Mouse (Mus musculus) embryonic facial prominence, embryonic 10.5 days (tissue): ENCODE measurements around the gene Zfp52. TPM values are rescaled to one million over a fixed set of nuclear protein-coding genes. Genes with fewer than 3 reads are reported as not detected.

Source experiments
- DNase-seq: peaks from one replicate; pipeline ENCODE4 v3.0.0-alpha.2; 2017; ENCODE audit warnings: low spot score
- H3K27ac ChIP-seq: fragments of 300-500 bp; sonication (generic); replicated peaks from 2 replicates; pipeline ENCODE4 v1.5.1; 2016; ENCODE audit warnings: mild to moderate bottlenecking
- H3K27me3 ChIP-seq: fragments of 300-500 bp; sonication (generic); replicated peaks from 2 replicates; pipeline ENCODE4 v1.6.1; 2016; ENCODE audit warnings: low read depth, mild to moderate bottlenecking; ENCODE audit not compliant: poor library complexity, severe bottlenecking
- H3K36me3 ChIP-seq: fragments of 300-500 bp; sonication (generic); replicated peaks from 2 replicates; pipeline ENCODE4 v1.6.1; 2016; ENCODE audit warnings: mild to moderate bottlenecking, moderate library complexity
- H3K4me1 ChIP-seq: fragments of 300-500 bp; sonication (generic); 2 replicates; pipeline ENCODE4 v1.6.1; 2016
- H3K4me3 ChIP-seq: fragments of 300-500 bp; sonication (generic); 2 replicates; pipeline ENCODE4 v1.5.1; 2016; ENCODE audit warnings: mild to moderate bottlenecking, moderate library complexity
- H3K9me3 ChIP-seq: fragments of 300-500 bp; sonication (generic); 2 replicates; pipeline ENCODE4 v1.6.1; 2016; ENCODE audit warnings: mild to moderate bottlenecking
- WGBS: fragments of 180-500 bp; shearing (Covaris S2); methylation state at CpG from one replicate; pipeline ENCODE4 v1.1.7; 2016; 5-methylcytosine and 5-hydroxymethylcytosine counted together
- polyA plus RNA-seq: library from polyadenylated mRNA; unstranded; fragments of >200 nt; fragmentation: Nextera tagmentation; extraction: Ambion mirVana; gene quantifications from 2 replicates; pipeline ENCODE4 v1.2.1, GENCODE M21; 2016

Gene Zfp52
- polyA plus RNA-seq, 1 experiment from 2014 or later, result 3.0 TPM

GRCm38 (mm10) chr17:21579493-21580175 lies 44.3 kb downstream of the Zfp52 start:
- no peaks in the 10 kb centered on the region for H3K9me3 ChIP-seq
- 28% methylated on average over 5 of the region's 5 CpGs for WGBS
- no peak overlapping the region for H3K4me3 ChIP-seq
- H3K27me3 ChIP-seq, result no peaks in the 10 kb centered on the region
- H3K36me3 ChIP-seq, result peaks cover 58% of the 10 kb centered on the region
- H3K27ac ChIP-seq, result no peak overlapping the region
- peak; percentile 13 for DNase-seq
- H3K4me1 ChIP-seq, result no peaks in the 10 kb centered on the region

GRCm38 (mm10) chr17:21585521-21585920 lies 50.2 kb downstream of the Zfp52 start:
- no peak overlapping the region for H3K27ac ChIP-seq
- no peaks in the 10 kb centered on the region for H3K4me1 ChIP-seq
- peaks cover 7% of the 10 kb centered on the region; the same call in 1 of the 2 replicates for H3K9me3 ChIP-seq
- H3K4me3 ChIP-seq, result no peak overlapping the region
- peaks cover 68% of the 10 kb centered on the region for H3K36me3 ChIP-seq
- 98% methylated on average over 2 of the region's 2 CpGs for WGBS
- DNase-seq, result no peak
- no peaks in the 10 kb centered on the region for H3K27me3 ChIP-seq

Other genes with a start within 250 kb of the Zfp52 start
- not detected in 2 replicates for gene Vmn1r237, start 223.7 kb upstream of the Zfp52 start, polyA plus RNA-seq
- 1.9 and 2.9 TPM in 2 replicates for gene Zfp677, start 151.8 kb upstream of the Zfp52 start, polyA plus RNA-seq
- 3.2 and 4.1 TPM in 2 replicates for gene Zfp54, start 112.3 kb upstream of the Zfp52 start, polyA plus RNA-seq
- gene Zfp51, start 85.2 kb upstream of the Zfp52 start, polyA plus RNA-seq, result 15.6 and 15.7 TPM in 2 replicates
- gene Zfp53, start 46.5 kb upstream of the Zfp52 start, polyA plus RNA-seq, result 8.6 and 9.5 TPM in 2 replicates
- gene Zfp948, start 31.5 kb downstream of the Zfp52 start, polyA plus RNA-seq, result 14.6 and 14.9 TPM in 2 replicates
- gene Zfp983, start 115.1 kb downstream of the Zfp52 start, polyA plus RNA-seq, result 4.2 and 4.3 TPM in 2 replicates
- gene Gm10226, start 156.3 kb downstream of the Zfp52 start, polyA plus RNA-seq, result 5.7 and 9.0 TPM in 2 replicates
- 19.7 and 20.2 TPM in 2 replicates for gene Zfp760, start 172.2 kb downstream of the Zfp52 start, polyA plus RNA-seq
- 6.1 and 7.7 TPM in 2 replicates for gene Zfp229, start 195.3 kb downstream of the Zfp52 start, polyA plus RNA-seq